Mouse (Mus musculus) hindbrain, postnatal 0 days (tissue): ENCODE measurements around the gene Gm3532. TPM values are rescaled to one million over a fixed set of nuclear protein-coding genes. Genes with fewer than 3 reads are reported as not detected.
"Not testable (repeated sequence)": the region's sequence is repeated elsewhere in the genome, so short reads cannot be mapped to it uniquely, and the experiment has no call there.

Experiments
- ATAC-seq: fragments of 200-750 bp; cut with Nextera tagmentation; 2 replicates; pipeline ENCODE4 v1.8.0; 2017; ENCODE audit warnings: mild to moderate bottlenecking, moderate TSS enrichment, moderate library complexity
- DNase-seq: peaks from one replicate; pipeline ENCODE4 v3.0.0-alpha.2; 2015; ENCODE audit warnings: low spot score
- H3K27ac ChIP-seq: fragments of 300-500 bp; sonication (generic); 2 replicates; pipeline ENCODE4 v1.5.1; 2014; ENCODE audit warnings: mild to moderate bottlenecking
- H3K27me3 ChIP-seq: fragments of 300-500 bp; sonication (generic); 2 replicates; pipeline ENCODE4 v1.6.1; 2014; ENCODE audit warnings: low read length, mixed read lengths; ENCODE audit not compliant: insufficient read depth
- H3K36me3 ChIP-seq: fragments of 300-500 bp; sonication (generic); 2 replicates; pipeline ENCODE4 v1.6.1; 2014; ENCODE audit warnings: low read length, mixed read lengths; ENCODE audit not compliant: insufficient read depth
- H3K4me1 ChIP-seq: fragments of 300-500 bp; sonication (generic); 2 replicates; pipeline ENCODE4 v1.6.1; 2014; ENCODE audit warnings: antibody characterized with exemption, low read length, mixed read lengths; ENCODE audit not compliant: insufficient read depth
- H3K4me2 ChIP-seq: fragments of 300-500 bp; sonication (generic); 2 replicates; pipeline ENCODE4 v1.6.1; 2014; ENCODE audit warnings: low read depth, mild to moderate bottlenecking, low read length, moderate library complexity, mixed read lengths
- H3K4me3 ChIP-seq: fragments of 300-500 bp; sonication (generic); 2 replicates; pipeline ENCODE4 v1.5.1; 2014; ENCODE audit warnings: low read length
- H3K9ac ChIP-seq: fragments of 300-500 bp; sonication (generic); replicated peaks from 2 replicates; pipeline ENCODE4 v1.6.1; 2014; ENCODE audit warnings: mild to moderate bottlenecking, low read length, moderate library complexity, mixed read lengths
- H3K9me3 ChIP-seq: fragments of 300-500 bp; sonication (generic); 2 replicates; pipeline ENCODE4 v1.6.1; 2016; ENCODE audit warnings: low read length, mixed read lengths
- WGBS: fragments of 180-500 bp; shearing (Covaris S2); extraction: QIAGEN DNeasy Blood & Tissue Kit; methylation state at CpG from one replicate; pipeline ENCODE4 v1.1.7; 2014; 5-methylcytosine and 5-hydroxymethylcytosine counted together
- polyA plus RNA-seq: library from polyadenylated mRNA; unstranded; fragments of >200 nt; fragmentation: Nextera tagmentation; extraction: Ambion mirVana; gene quantifications from 2 replicates; pipeline ENCODE4 v1.2.1, GENCODE M21; 2015
- total RNA-seq: library from RNA; depleted of rRNA; stranded (reverse); fragments of >200 nt; gene quantifications from 2 replicates; pipeline ENCODE4 v1.2.3, GENCODE M21; 2014; rRNA removed

Gene Gm3532
- not detected in 2 replicates for total RNA-seq
- not detected in 2 replicates for polyA plus RNA-seq

DNA sequence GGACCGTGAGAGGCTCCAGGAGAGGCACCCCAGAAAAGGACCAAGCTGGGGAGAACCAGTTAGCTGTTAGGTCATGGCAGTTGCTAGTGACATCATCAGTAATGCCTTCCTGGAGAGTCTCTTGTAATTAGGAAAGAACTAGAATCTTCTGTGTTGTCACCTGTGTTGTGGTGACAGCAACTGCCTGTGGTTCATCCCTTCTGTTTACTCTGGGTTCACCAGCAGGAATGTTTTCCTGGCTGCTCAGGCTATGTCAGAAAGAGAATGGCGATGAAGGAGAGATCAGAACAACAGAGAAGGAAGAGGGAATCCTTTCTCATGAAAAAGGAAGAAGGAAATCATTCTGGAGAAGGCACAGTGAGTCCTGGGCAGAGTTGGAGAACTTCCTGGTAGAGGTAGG, at the start of gene Gm3532:
Gene Gm3532 (plus strand): TSS at position 301 of the 400 bp plus-strand sequence.
- H3K4me1 ChIP-seq, H3K9me3 ChIP-seq, H3K27me3 ChIP-seq, H3K9ac ChIP-seq, H3K36me3 ChIP-seq, H3K4me3 ChIP-seq, DNase-seq, H3K4me2 ChIP-seq, ATAC-seq, H3K27ac ChIP-seq: not testable (repeated sequence)
- WGBS, result no CpG with 5 or more reads among the region's 2 CpGs

DNA sequence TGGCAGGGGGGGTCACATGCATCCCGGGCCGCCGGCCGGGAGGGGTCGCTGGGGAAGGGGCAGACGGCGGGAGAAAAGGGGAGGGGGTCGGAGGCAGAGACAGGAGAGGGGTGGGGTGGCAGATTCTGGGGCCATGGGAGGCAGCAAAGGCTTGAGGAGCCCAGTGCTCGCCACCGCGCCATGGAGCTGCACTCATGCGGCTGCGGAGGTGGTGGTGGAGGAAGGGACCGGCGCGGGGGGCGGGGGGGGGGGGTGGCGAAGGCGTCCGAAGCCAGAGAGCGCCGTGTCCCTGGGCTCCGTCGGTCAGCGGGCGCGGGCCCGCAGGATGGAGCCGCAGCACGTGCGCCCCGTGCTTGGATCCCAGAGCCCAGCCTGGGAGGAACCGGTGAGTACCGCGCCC, 36.9 kb upstream of the Gm3532 start, which contains the start of gene Gm3488:
Gene Gm3488 (plus strand): TSS at position 301 of the 400 bp plus-strand sequence.
- H3K9me3 ChIP-seq, H3K27ac ChIP-seq, ATAC-seq, H3K27me3 ChIP-seq, H3K4me1 ChIP-seq, H3K4me3 ChIP-seq, DNase-seq, H3K4me2 ChIP-seq, H3K9ac ChIP-seq, H3K36me3 ChIP-seq: not testable (repeated sequence)
- WGBS, result no CpG with 5 or more reads among the region's 35 CpGs

Other genes starting within 250 kb of the Gm3532 start
- gene Gm3542, start 203.6 kb upstream of the Gm3532 start, total RNA-seq, result not detected in 2 replicates
- gene Gm3542, start 203.6 kb upstream of the Gm3532 start, polyA plus RNA-seq, result not detected in 2 replicates
- 1.4 and 2.4 TPM in 2 replicates for gene Gm3500, start 149.4 kb upstream of the Gm3532 start, total RNA-seq
- gene Gm3500, start 149.4 kb upstream of the Gm3532 start, polyA plus RNA-seq, result 1.8 and 2.5 TPM in 2 replicates
- 1.2 and 2.1 TPM in 2 replicates for gene Gm3194, start 83.0 kb upstream of the Gm3532 start, total RNA-seq
- gene Gm3194, start 83.0 kb upstream of the Gm3532 start, polyA plus RNA-seq, result 2.2 and 2.3 TPM in 2 replicates
- not detected in 2 replicates for gene Gm8246, start 60.7 kb upstream of the Gm3532 start, total RNA-seq
- not detected in 2 replicates for gene Gm8246, start 60.7 kb upstream of the Gm3532 start, polyA plus RNA-seq
- not detected in 2 replicates for gene Gm3187, start 54.3 kb upstream of the Gm3532 start, total RNA-seq
- 0.11 TPM in 1 of 2 replicates, not detected in the other for gene Gm3187, start 54.3 kb upstream of the Gm3532 start, polyA plus RNA-seq
- gene Gm3488, start 36.8 kb upstream of the Gm3532 start, total RNA-seq, result 8.0 and 10.6 TPM in 2 replicates
- 14.2 and 17.1 TPM in 2 replicates for gene Gm3488, start 36.8 kb upstream of the Gm3532 start, polyA plus RNA-seq
- gene Gm8265, start 94.5 kb downstream of the Gm3532 start, total RNA-seq, result not detected in 2 replicates
- gene Gm8265, start 94.5 kb downstream of the Gm3532 start, polyA plus RNA-seq, result not detected in 2 replicates
- not detected in 2 replicates for gene Gm9603, start 149.0 kb downstream of the Gm3532 start, total RNA-seq
- gene Gm9603, start 149.0 kb downstream of the Gm3532 start, polyA plus RNA-seq, result not detected in 2 replicates
- gene Gm3373, start 203.1 kb downstream of the Gm3532 start, total RNA-seq, result not detected in 2 replicates
- gene Gm3373, start 203.1 kb downstream of the Gm3532 start, polyA plus RNA-seq, result 1.4 TPM in 1 of 2 replicates, not detected in the other